Mouse (Mus musculus) heart, postnatal 0 days (tissue): ENCODE measurements at regions not wholly inside any gene's neighbourhood (a gene's known extent, or its start where the extent isn't known, plus 50 kb on each side); places are given as distances from the start of the nearest gene placed in this dataset.

Source experiments
- ATAC-seq: fragments of 200-750 bp; cut with Nextera tagmentation; 2 replicates; pipeline ENCODE4 v1.8.0; 2017; ENCODE audit warnings: low read depth, moderate number of reproducible peaks, moderate library complexity; ENCODE audit not compliant: insufficient read depth
- DNase-seq: peaks from one replicate; pipeline ENCODE4 v3.0.0-alpha.2; 2016; ENCODE audit warnings: low spot score
- H3K27ac ChIP-seq: fragments of 300-500 bp; sonication (generic); 2 replicates; pipeline ENCODE4 v1.5.1; 2014; ENCODE audit warnings: low read depth, mild to moderate bottlenecking
- H3K27me3 ChIP-seq: fragments of 300-500 bp; sonication (generic); 2 replicates; pipeline ENCODE4 v1.6.1; 2014; ENCODE audit warnings: low read length, mixed read lengths; ENCODE audit not compliant: control insufficient read depth, insufficient read depth
- H3K36me3 ChIP-seq: fragments of 300-500 bp; sonication (generic); replicated peaks from 2 replicates; pipeline ENCODE4 v1.6.1; 2014; ENCODE audit warnings: low read length, mixed read lengths; ENCODE audit not compliant: control insufficient read depth, insufficient read depth
- H3K4me1 ChIP-seq: fragments of 300-500 bp; sonication (generic); 2 replicates; pipeline ENCODE4 v1.6.1; 2014; ENCODE audit warnings: antibody characterized with exemption; ENCODE audit not compliant: control insufficient read depth, insufficient read depth
- H3K4me2 ChIP-seq: fragments of 300-500 bp; sonication (generic); 2 replicates; pipeline ENCODE4 v1.6.1; 2014; ENCODE audit warnings: low read depth, mild to moderate bottlenecking, low read length, moderate library complexity
- H3K4me3 ChIP-seq: fragments of 300-500 bp; sonication (generic); 2 replicates; pipeline ENCODE4 v1.5.1; 2014; ENCODE audit warnings: low read depth, low read length
- H3K9ac ChIP-seq: fragments of 300-500 bp; sonication (generic); replicated peaks from 2 replicates; pipeline ENCODE4 v1.6.1; 2014; ENCODE audit warnings: low read depth, low read length, mixed read lengths
- H3K9me3 ChIP-seq: fragments of 300-500 bp; sonication (generic); replicated peaks from 2 replicates; pipeline ENCODE4 v1.6.1; 2016; ENCODE audit warnings: low read length; ENCODE audit not compliant: control insufficient read depth
- CTCF ChIP-seq: IDR thresholded peaks from 2 replicates; pipeline ENCODE4 v1.5.1; 2016; ENCODE audit warnings: antibody characterized with exemption, control low read depth, low read depth
- EP300 ChIP-seq: IDR thresholded peaks from 2 replicates; pipeline ENCODE4 v1.6.1; 2016; ENCODE audit warnings: antibody characterized with exemption, low read depth
- WGBS: fragments of 180-500 bp; shearing (Covaris S2); extraction: QIAGEN DNeasy Blood & Tissue Kit; methylation state at CpG from one replicate; pipeline ENCODE4 v1.1.7; 2014; 5-methylcytosine and 5-hydroxymethylcytosine counted together

GRCm38 (mm10) chr16:93355204-93355899, 248.5 kb downstream of the Setd4 start:
- no peak for TF ChIP-seq CTCF
- Histone ChIP-seq H3K9ac (no peak overlapping the region), H3K9me3 (no peaks in the 10 kb centered on the region), H3K4me1 (no peaks in the 10 kb centered on the region), H3K4me2 (no peak overlapping the region), H3K27me3 (no peaks in the 10 kb centered on the region), H3K4me3 (no peak overlapping the region), H3K27ac (no peak overlapping the region), H3K36me3 (no peaks in the 10 kb centered on the region)
- DNase-seq: no peak
- ATAC-seq: no peak
- 79% methylated on average over 11 of the region's 11 CpGs for WGBS

GRCm38 (mm10) chr16:93353971-93354370, 249.9 kb downstream of the Setd4 start:
- TF ChIP-seq CTCF (no peak), EP300 (no peak)
- no peak for ATAC-seq
- Histone ChIP-seq H3K27me3 (no peaks in the 10 kb centered on the region), H3K4me1 (no peaks in the 10 kb centered on the region), H3K36me3 (no peaks in the 10 kb centered on the region), H3K4me3 (no peak overlapping the region), H3K27ac (no peak overlapping the region), H3K9ac (no peak overlapping the region), H3K9me3 (no peaks in the 10 kb centered on the region), H3K4me2 (no peak overlapping the region)
- WGBS: 80% methylated on average over 6 of the region's 6 CpGs
- DNase-seq: no peak

GRCm38 (mm10) chr16:93344555-93344954, 259.3 kb downstream of the Setd4 start:
- Histone ChIP-seq H3K9ac (no peak overlapping the region), H3K4me1 (no peaks in the 10 kb centered on the region), H3K27ac (no peak overlapping the region), H3K9me3 (no peaks in the 10 kb centered on the region), H3K36me3 (no peaks in the 10 kb centered on the region), H3K4me2 (no peak overlapping the region), H3K27me3 (0 out of 2 replicates have a peak, but pooled peaks cover 6% of the 10 kb centered on the region), H3K4me3 (no peak overlapping the region)
- DNase-seq: no peak
- ATAC-seq: no peak
- 70% methylated on average over 5 of the region's 5 CpGs for WGBS
- no peak for TF ChIP-seq EP300
- TF ChIP-seq CTCF: no peak

DNA sequence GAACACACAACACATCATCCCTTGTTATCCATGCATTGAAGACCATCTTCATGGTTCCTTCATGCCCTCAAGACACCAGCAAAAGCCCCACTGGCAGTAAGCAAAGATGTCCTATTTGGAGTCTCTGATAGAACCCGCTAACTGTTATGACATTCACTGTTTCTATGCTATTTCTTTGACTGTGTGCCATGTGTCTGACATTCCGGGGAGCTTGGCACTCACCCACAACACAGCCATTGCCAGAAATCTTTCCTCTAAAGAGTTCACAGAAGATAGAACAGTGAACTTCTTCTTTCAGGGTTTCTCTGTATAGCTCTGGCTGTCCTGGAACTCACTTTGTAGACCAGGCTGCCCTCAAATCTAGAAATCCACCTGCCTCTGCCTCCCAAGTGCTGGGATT, 261.2 kb downstream of the Setd4 start:
- ATAC-seq: no peak
- Histone ChIP-seq H3K4me2 (no peak overlapping the region), H3K4me3 (no peak overlapping the region), H3K36me3 (no peaks in the 10 kb centered on the region), H3K27me3 (0 out of 2 replicates have a peak, but pooled peaks cover 6% of the 10 kb centered on the region), H3K27ac (no peak overlapping the region), H3K4me1 (no peaks in the 10 kb centered on the region), H3K9me3 (no peaks in the 10 kb centered on the region), H3K9ac (no peak overlapping the region)
- DNase-seq: no peak
- no peak for TF ChIP-seq EP300
- TF ChIP-seq CTCF: no peak
- WGBS: 32% methylated on average over 2 of the region's 2 CpGs

- no peaks in the 10 kb centered on the region for H3K36me3 ChIP-seq
- H3K27me3 ChIP-seq: 0 out of 2 replicates have a peak, but pooled peaks cover 6% of the 10 kb centered on the region
- DNase-seq (no peak), ATAC-seq (no peak)
- TF ChIP-seq EP300 (no peak), CTCF (no peak)
- no peak overlapping the region for H3K4me3 ChIP-seq
- no peak overlapping the region for H3K9ac ChIP-seq
- H3K4me2 ChIP-seq: no peak overlapping the region
- 81% methylated on average over 2 of the region's 2 CpGs for WGBS
- no peaks in the 10 kb centered on the region for H3K9me3 ChIP-seq
- no peaks in the 10 kb centered on the region for H3K4me1 ChIP-seq
- no peak overlapping the region for H3K27ac ChIP-seq
Measured at GRCm38 (mm10) chr16:93341791-93342190, 262.1 kb downstream of the Setd4 start.

- Histone ChIP-seq H3K27me3 (no peaks in the 10 kb centered on the region), H3K9ac (no peak overlapping the region), H3K27ac (no peak overlapping the region), H3K36me3 (no peaks in the 10 kb centered on the region), H3K4me2 (no peak overlapping the region), H3K4me3 (no peak overlapping the region), H3K9me3 (no peaks in the 10 kb centered on the region), H3K4me1 (peaks cover 6% of the 10 kb centered on the region; the same call in 1 of the 2 replicates)
- TF ChIP-seq EP300: no peak
- no peak for TF ChIP-seq CTCF
- WGBS: 64% methylated on average over 6 of the region's 6 CpGs
- ATAC-seq (no peak), DNase-seq (no peak)
Measured at GRCm38 (mm10) chr16:93338806-93339205, 265.1 kb downstream of the Setd4 start.
